Mouse (Mus musculus) central nervous system, embryonic 11.5 days (tissue): Measurements from ENCODE around the gene Gm8693. TPM values are rescaled to one million over a fixed set of nuclear protein-coding genes. Genes with fewer than 3 reads are reported as not detected.

ENCODE experiments used
- polyA plus RNA-seq: library from polyadenylated mRNA; depleted of rRNA; stranded (reverse); fragments of >200 nt; gene quantifications from 2 replicates; pipeline ENCODE4 v1.2.3, GENCODE M21; 2012; rRNA removed

Gene Gm8693
- polyA plus RNA-seq: not detected in 2 replicates

DNA sequence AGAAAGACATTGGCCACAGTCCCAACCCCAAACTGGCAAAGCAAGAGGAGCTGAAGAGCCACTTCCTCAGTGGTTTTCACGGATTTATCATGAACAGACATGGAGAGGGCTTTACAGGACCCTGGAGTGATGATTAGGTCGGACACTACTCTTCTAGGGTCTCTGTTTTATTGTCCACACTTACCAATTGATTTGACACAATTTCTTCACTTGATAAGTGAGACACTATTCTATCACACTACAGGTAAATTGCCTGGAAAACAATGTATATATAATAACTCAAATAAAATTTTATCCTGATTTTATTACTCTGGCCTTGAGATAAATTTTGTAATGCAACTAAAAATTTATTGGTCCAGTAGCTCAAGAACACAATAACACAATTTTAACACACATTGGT is at the start of gene Gm8693:
Gene Gm8693, minus strand, starts transcription at position 101 of the 400 bp plus-strand sequence.

DNA sequence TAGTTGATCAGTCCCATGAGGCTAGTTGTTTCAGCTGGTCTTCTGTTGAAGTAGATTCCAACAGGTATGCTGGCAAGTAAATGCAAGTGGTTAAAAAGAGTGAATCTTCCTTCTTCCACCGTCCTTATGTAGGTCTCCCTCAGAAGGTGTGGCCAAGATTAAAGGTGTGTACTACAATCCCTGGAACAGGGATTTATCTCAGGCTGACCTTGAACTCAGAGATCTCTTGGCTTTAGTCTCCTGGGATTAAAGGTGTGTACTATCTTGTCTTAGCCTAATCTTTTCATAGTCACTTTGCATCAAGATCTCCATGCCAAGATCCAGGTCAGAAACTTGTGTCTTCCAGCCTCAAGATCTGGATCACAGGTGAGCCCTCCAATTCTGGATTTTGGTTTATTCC is 27.5 kb upstream of the Gm8693 start, which contains the start of gene Gm4567:
Gene Gm4567, minus strand, starts transcription at position 101 of the 400 bp plus-strand sequence.

DNA sequence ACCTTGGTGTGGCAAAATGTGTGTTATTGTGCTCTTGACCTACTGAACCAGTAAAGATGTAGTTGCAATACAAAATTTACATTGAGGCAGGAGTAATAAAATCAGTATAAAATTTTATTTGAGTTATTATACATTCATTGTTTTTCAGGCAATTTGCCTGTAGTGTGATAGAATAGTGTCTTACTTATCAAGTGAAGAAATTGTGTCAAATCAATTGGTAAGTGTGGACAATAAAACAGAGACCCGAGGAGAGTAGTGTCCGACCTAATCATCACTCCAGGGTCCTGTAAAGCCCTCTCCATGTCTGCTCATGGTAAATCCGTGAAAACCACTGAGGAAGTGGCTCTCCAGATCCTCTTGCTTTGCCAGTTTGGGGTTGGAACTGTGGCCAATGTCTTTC is 34.4 kb downstream of the Gm8693 start, which contains the start of gene Vmn1r155:
Gene Vmn1r155, plus strand, starts transcription at position 301 of the 400 bp plus-strand sequence.

Other genes starting within 250 kb of the Gm8693 start
- not detected in 2 replicates for gene Gm10665, start 228.2 kb downstream of the Gm8693 start, polyA plus RNA-seq
- not detected in 2 replicates for gene Vmn1r151, start 192.6 kb downstream of the Gm8693 start, polyA plus RNA-seq
- not detected in 2 replicates for gene Vmn1r152, start 169.3 kb downstream of the Gm8693 start, polyA plus RNA-seq
- not detected in 2 replicates for gene Gm8677, start 157.4 kb downstream of the Gm8693 start, polyA plus RNA-seq
- gene Gm4201, start 127.0 kb downstream of the Gm8693 start, polyA plus RNA-seq: not detected in 2 replicates
- gene Gm4565, start 104.2 kb downstream of the Gm8693 start, polyA plus RNA-seq: not detected in 2 replicates
- not detected in 2 replicates for gene Vmn1r155, start 34.3 kb downstream of the Gm8693 start, polyA plus RNA-seq
- not detected in 2 replicates for gene Gm4567, start 27.4 kb upstream of the Gm8693 start, polyA plus RNA-seq
- gene Vmn1r157, start 69.4 kb upstream of the Gm8693 start, polyA plus RNA-seq: not detected in 2 replicates
- gene Vmn1r158, start 98.5 kb upstream of the Gm8693 start, polyA plus RNA-seq: not detected in 2 replicates
- gene Vmn1r159, start 151.3 kb upstream of the Gm8693 start, polyA plus RNA-seq: not detected in 2 replicates
- not detected in 2 replicates for gene Vmn1r160, start 178.9 kb upstream of the Gm8693 start, polyA plus RNA-seq